ENCODE assay signal across 9 mouse cellular contexts in the genomic region with DNA sequence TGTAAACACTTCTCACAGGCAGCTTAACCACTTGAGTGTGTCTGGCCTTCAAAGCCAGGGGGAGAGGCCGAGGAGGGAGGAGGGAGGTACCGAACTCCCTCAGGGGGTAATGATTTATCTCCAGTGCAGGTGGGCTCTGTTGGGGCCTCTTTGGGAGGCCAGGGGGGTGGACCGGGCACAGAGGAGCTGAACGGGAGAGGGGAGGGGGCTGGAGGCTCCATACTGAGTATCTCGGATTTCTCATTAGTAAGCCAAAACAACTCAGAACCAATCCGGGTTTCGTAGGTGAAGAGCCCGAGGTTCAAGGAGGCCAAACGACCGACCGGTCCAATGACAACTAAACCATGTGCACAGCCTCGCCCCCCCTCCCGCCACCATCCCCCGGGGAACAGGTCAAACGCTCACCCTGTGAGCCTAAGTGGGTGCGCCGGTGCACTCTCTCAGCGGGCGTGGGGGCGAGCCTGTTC. TPM values are rescaled to one million over a fixed set of nuclear protein-coding genes. Genes with fewer than 3 reads are reported as not detected.
DNase-seq lines count a peak whose midpoint lies in the region; ATAC-seq and TF ChIP-seq lines count a peak whose summit lies in the region.
"Had no signal": no experiment of that assay in that cellular context is flagged by ENCODE, and none has a peak within 500 bp of the region (broad histone marks: within the 10 kb centered on the region; RNA-seq: fewer than 3 reads in every experiment).

No protein-coding gene starts in this region.

- no peak for TF ChIP-seq POLR2A in ES-Bruce4 (IDR thresholded peaks at IDR 0.05; ENCODE audit: insufficient read depth, low read length)

- no peaks in the 10 kb centered on the region for H3K9me3 ChIP-seq in heart, embryonic 13.5 days
- no peaks in the 10 kb centered on the region for H3K9me3 ChIP-seq in ES-Bruce4 (replicated peaks; ENCODE audit: control insufficient read depth, insufficient read depth, low read length, poor library complexity, severe bottlenecking)
- no peaks in the 10 kb centered on the region for H3K9me3 ChIP-seq in midbrain, embryonic 10.5 days (replicated peaks)

- WGBS in heart, embryonic 13.5 days = 4% methylated on average over 20 of the region's 20 CpGs
- WGBS in midbrain, embryonic 10.5 days = 3% methylated on average over 20 of the region's 20 CpGs

- intact Hi-C loops in left cerebral cortex, postnatal 25 days (cut with DNase I) = no loop called here

- no peak for TF ChIP-seq CTCF in ES-Bruce4 (IDR thresholded peaks at IDR 0.05; ENCODE audit: low read depth, low read length)

- H3K4me3 ChIP-seq in heart, embryonic 13.5 days = peak overlapping the region; percentile 29
- peak overlapping the region; percentile 35 for H3K4me3 ChIP-seq in ES-Bruce4 (ENCODE audit: low read depth, low read length)
- peak overlapping the region; percentile 50 for H3K4me3 ChIP-seq in midbrain, embryonic 10.5 days

- H3K9ac ChIP-seq in heart, embryonic 13.5 days = peak overlapping the region; percentile 56
- 0 out of 2 replicates have a peak overlapping the region, but pooled peaks have one; percentile 40 for H3K9ac ChIP-seq in ES-Bruce4 (ENCODE audit: low read depth, poor library complexity, severe bottlenecking)

- DNase-seq in heart, postnatal 4 days = no peak
- DNase-seq in midbrain, embryonic 10.5 days (ENCODE audit: low spot score) = no peak
- no peak for DNase-seq in cerebellum, adult 8-10 months
- no peak for DNase-seq in layer of hippocampus, postnatal 25 days (ENCODE audit: extremely low spot score in 1 of 2, low spot score in 1 of 2)
- no peak for DNase-seq in left cerebral cortex, postnatal 25 days (ENCODE audit: low spot score in 2 of 2)

- peak overlapping the region; percentile 54 for H3K4me2 ChIP-seq in heart, embryonic 13.5 days

- H3K27ac ChIP-seq in heart, embryonic 13.5 days (replicated peaks) = no peak overlapping the region
- H3K27ac ChIP-seq in ES-Bruce4 (ENCODE audit: insufficient read depth, low read length) = no peak overlapping the region
- peak overlapping the region; percentile 78 for H3K27ac ChIP-seq in midbrain, embryonic 10.5 days (replicated peaks)

- H3K27me3 ChIP-seq in heart, embryonic 13.5 days (replicated peaks) = peaks cover 86% of the 10 kb centered on the region
- peaks cover 5% of the 10 kb centered on the region; the same call in 1 of the 2 replicates for H3K27me3 ChIP-seq in ES-Bruce4 (ENCODE audit: control insufficient read depth, insufficient read depth, low read length, poor library complexity, severe bottlenecking)
- H3K27me3 ChIP-seq in midbrain, embryonic 10.5 days (ENCODE audit: low read depth, poor library complexity, severe bottlenecking) = peaks cover 81% of the 10 kb centered on the region

- ATAC-seq in heart, embryonic 13.5 days (ENCODE audit: extremely low read depth, insufficient number of reproducible peaks, low FRiP score, low TSS enrichment) = no peak
- ATAC-seq in hematopoietic stem cell, adult 5-6 weeks (replicated peaks in 1 of 2; ENCODE audit: insufficient read depth in 1 of 2, low FRiP score in 2 of 2, low TSS enrichment in 1 of 2, low read depth in 1 of 2, poor library complexity in 2 of 2, severe bottlenecking in 2 of 2) = peak; percentile 2 to 10; a peak in 1 of 4 replicates

- peaks cover 43% of the 10 kb centered on the region for H3K4me1 ChIP-seq in heart, embryonic 13.5 days
- no peaks in the 10 kb centered on the region for H3K4me1 ChIP-seq in ES-Bruce4 (ENCODE audit: control insufficient read depth, insufficient read depth, low read length)
- H3K4me1 ChIP-seq in midbrain, embryonic 10.5 days = peaks cover 70% of the 10 kb centered on the region

- no peak for TF ChIP-seq EP300 in ES-Bruce4 (IDR thresholded peaks at IDR 0.05; ENCODE audit: insufficient read depth, low read depth, low read length)

- H3K36me3 ChIP-seq in heart, embryonic 13.5 days = no peaks in the 10 kb centered on the region
- H3K36me3 ChIP-seq in ES-Bruce4 (ENCODE audit: control insufficient read depth, insufficient read depth, low read length, poor library complexity, severe bottlenecking) = no peaks in the 10 kb centered on the region
- no peaks in the 10 kb centered on the region for H3K36me3 ChIP-seq in midbrain, embryonic 10.5 days

RNA-seq across cellular contexts. Expression of a gene that starts 3.6 kb away (rescaled TPM):
- polyA plus RNA-seq in heart, embryonic 13.5 days (2015; fragmentation: Nextera tagmentation; extraction: Ambion mirVana) = 7.3 and 9.1 TPM in 2 replicates
- 1 to 10 TPM; 4.6 to 4.8 TPM for total RNA-seq in heart, postnatal 4 days (2021)
- polyA plus RNA-seq in ES-Bruce4 (2011; ENCODE audit: insufficient read depth, insufficient read length, low read depth, missing spikeins) = 1.9 and 2.5 TPM in 2 replicates
- total RNA-seq in hematopoietic stem cell, adult 5-6 weeks (2017) = 2.3 TPM in 1 of 2 replicates, not detected in the other
- 11.0 and 16.4 TPM in 2 replicates for polyA plus RNA-seq in midbrain, embryonic 10.5 days (2016; fragmentation: Nextera tagmentation; extraction: Ambion mirVana)
- 1 to 10 TPM; 7.4 to 7.9 TPM for total RNA-seq in layer of hippocampus, postnatal 25 days (2021)
- total RNA-seq in left cerebral cortex, postnatal 25 days (2021) = 10 to 100 TPM; 12.7 to 13.2 TPM
- total RNA-seq: monocyte, adult 5-6 weeks had no signal

RNA-seq across cellular contexts. Expression of a gene that starts 26.6 kb away (rescaled TPM):
- 54.8 and 56.4 TPM in 2 replicates for polyA plus RNA-seq in heart, embryonic 13.5 days (2015; fragmentation: Nextera tagmentation; extraction: Ambion mirVana)
- total RNA-seq in heart, postnatal 4 days (2021) = 10 to 100 TPM; 39.9 to 44.3 TPM
- polyA plus RNA-seq in ES-Bruce4 (2011; ENCODE audit: insufficient read depth, insufficient read length, low read depth, missing spikeins) = 112 and 140 TPM in 2 replicates
- 161 and 225 TPM in 2 replicates for total RNA-seq in hematopoietic stem cell, adult 5-6 weeks (2017)
- 92.1 TPM in 2 replicates for polyA plus RNA-seq in midbrain, embryonic 10.5 days (2016; fragmentation: Nextera tagmentation; extraction: Ambion mirVana)
- total RNA-seq in layer of hippocampus, postnatal 25 days (2021) = 10 to 100 TPM; 54.3 to 66.8 TPM
- total RNA-seq in left cerebral cortex, postnatal 25 days (2021) = 10 to 100 TPM; 55.4 to 62.6 TPM

RNA-seq across cellular contexts. Expression of a gene that starts 50.7 kb away (rescaled TPM):
- 111 and 113 TPM in 2 replicates for polyA plus RNA-seq in heart, embryonic 13.5 days (2015; fragmentation: Nextera tagmentation; extraction: Ambion mirVana)
- total RNA-seq in heart, postnatal 4 days (2021) = 10 to 100 TPM; 57.9 to 58.8 TPM
- polyA plus RNA-seq in ES-Bruce4 (2011; ENCODE audit: insufficient read depth, insufficient read length, low read depth, missing spikeins) = 209 and 212 TPM in 2 replicates
- 69.7 and 89.3 TPM in 2 replicates for total RNA-seq in hematopoietic stem cell, adult 5-6 weeks (2017)
- polyA plus RNA-seq in midbrain, embryonic 10.5 days (2016; fragmentation: Nextera tagmentation; extraction: Ambion mirVana) = 271 and 298 TPM in 2 replicates
- total RNA-seq in layer of hippocampus, postnatal 25 days (2021) = 1 to 10 TPM; 2.2 to 2.6 TPM
- 1 to 10 TPM; 1.2 to 1.6 TPM for total RNA-seq in left cerebral cortex, postnatal 25 days (2021)

RNA-seq across cellular contexts. Expression of a gene that starts 53.0 kb away (rescaled TPM):
- polyA plus RNA-seq in heart, embryonic 13.5 days (2015; fragmentation: Nextera tagmentation; extraction: Ambion mirVana) = 10.0 and 10.5 TPM in 2 replicates
- total RNA-seq in heart, postnatal 4 days (2021) = 10 to 100 TPM in 1 of 2 experiments, 1 to 10 TPM in 1; 8.6 to 12.0 TPM
- polyA plus RNA-seq in ES-Bruce4 (2011; ENCODE audit: insufficient read depth, insufficient read length, low read depth, missing spikeins) = 9.5 and 15.2 TPM in 2 replicates
- total RNA-seq in hematopoietic stem cell, adult 5-6 weeks (2017) = 14.3 and 15.4 TPM in 2 replicates
- 17.4 and 18.9 TPM in 2 replicates for polyA plus RNA-seq in midbrain, embryonic 10.5 days (2016; fragmentation: Nextera tagmentation; extraction: Ambion mirVana)
- total RNA-seq in layer of hippocampus, postnatal 25 days (2021) = 10 to 100 TPM; 20.1 to 20.4 TPM
- 10 to 100 TPM; 17.9 TPM for total RNA-seq in left cerebral cortex, postnatal 25 days (2021)

Comparison
In these comparisons a context has a peak if more than half of its experiments do, and no peak if none do; other contexts are left out.
1. RNA of a gene that starts 50.7 kb away (total RNA-seq): 69.7 to 89.3 TPM in hematopoietic stem cell, adult 5-6 weeks and 57.9 to 58.8 TPM in heart, postnatal 4 days; 2.2 to 2.6 TPM in layer of hippocampus, postnatal 25 days and 1.2 to 1.6 TPM in left cerebral cortex, postnatal 25 days; every median in the first group is over 10 times any median in the second.
2. Peak in every context shown above with its lines, with median percentiles within 50 percentile points of each other: H3K4me3 ChIP-seq.